Mouse (Mus musculus) cerebellum, adult 8-10 months (tissue): ENCODE measurements around the gene Gm9044.
"Not testable (repeated sequence)": the region's sequence is repeated elsewhere in the genome, so short reads cannot be mapped to it uniquely, and the experiment has no call there.

ENCODE experiments used
- DNase-seq: peaks from one replicate; pipeline ENCODE4 v3.0.0; 2022

Gene Gm9044

GRCm38 (mm10) chr10:118332308-118332707 is at the start of gene Gm9044:
Gene Gm9044, minus strand, starts transcription at chr10:118332408.
- DNase-seq, result not testable (repeated sequence)

GRCm38 (mm10) chr10:118370443-118370842 is 38.2 kb upstream of the Gm9044 start:
- peak; percentile 43 for DNase-seq

DNA sequence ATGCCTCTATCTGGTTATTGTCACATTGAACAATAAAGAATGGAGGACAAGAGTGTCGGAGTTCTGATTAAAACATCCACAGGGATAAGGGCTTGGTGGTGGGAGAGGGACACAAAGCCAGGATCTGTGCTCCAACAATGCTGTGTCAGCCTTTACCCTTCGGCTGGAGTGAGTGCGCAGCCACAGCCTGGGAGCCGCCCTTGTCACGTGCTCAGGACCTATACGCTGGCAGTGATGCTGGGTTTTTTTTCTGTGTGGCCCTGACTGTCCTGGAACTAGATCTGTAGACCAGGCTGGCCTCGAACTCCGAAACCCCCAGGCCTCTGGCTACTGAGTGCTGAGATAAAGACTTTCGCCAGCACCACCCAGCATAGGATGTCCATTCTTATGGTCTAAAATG is 37.3 kb upstream of the Gm9044 start:
- no peak for DNase-seq

- DNase-seq, result not testable (repeated sequence)
Measured at GRCm38 (mm10) chr10:118354005-118354404, 21.8 kb upstream of the Gm9044 start, which contains the start of gene Gm9049. Gene Gm9049, minus strand, starts transcription at chr10:118354105.

DNA sequence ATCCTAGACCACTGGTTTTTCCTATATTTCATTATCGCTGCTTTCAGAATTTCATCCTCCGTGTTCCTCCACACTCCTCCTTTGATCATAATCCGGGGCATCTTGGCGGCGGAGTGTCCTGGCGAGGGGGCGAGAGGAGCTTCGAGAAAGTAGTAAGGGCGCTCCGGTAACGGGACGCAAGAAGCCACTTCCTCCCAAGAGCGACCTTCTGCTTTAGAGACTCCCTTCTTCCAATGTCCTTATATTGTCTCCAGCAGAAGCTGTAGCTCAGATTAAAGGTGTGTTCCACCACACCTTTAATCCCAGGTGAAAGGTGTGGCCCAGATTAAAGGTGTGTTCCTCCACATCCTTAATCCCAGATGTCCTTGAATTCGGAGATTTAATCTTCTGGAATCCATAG is 16.4 kb upstream of the Gm9044 start, which contains the start of gene Gm9048:
Gm9048 (minus strand) TSS at position 101 of the 400 bp plus-strand sequence.
- DNase-seq, result not testable (repeated sequence)

DNA sequence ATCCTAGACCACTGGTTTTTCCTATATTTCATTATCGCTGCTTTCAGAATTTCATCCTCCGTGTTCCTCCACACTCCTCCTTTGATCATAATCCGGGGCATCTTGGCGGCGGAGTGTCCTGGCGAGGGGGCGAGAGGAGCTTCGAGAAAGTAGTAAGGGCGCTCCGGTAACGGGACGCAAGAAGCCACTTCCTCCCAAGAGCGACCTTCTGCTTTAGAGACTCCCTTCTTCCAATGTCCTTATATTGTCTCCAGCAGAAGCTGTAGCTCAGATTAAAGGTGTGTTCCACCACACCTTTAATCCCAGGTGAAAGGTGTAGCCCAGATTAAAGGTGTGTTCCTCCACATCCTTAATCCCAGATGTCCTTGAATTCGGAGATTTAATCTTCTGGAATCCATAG is 10.9 kb upstream of the Gm9044 start, which contains the start of gene Gm9046:
Gm9046 (minus strand) TSS at position 101 of the 400 bp plus-strand sequence.
- DNase-seq, result not testable (repeated sequence)

GRCm38 (mm10) chr10:118337731-118338130 is 5.5 kb upstream of the Gm9044 start, which contains the start of gene Gm9045:
Gene Gm9045, minus strand, starts transcription at chr10:118337831.
- not testable (repeated sequence) for DNase-seq

DNA sequence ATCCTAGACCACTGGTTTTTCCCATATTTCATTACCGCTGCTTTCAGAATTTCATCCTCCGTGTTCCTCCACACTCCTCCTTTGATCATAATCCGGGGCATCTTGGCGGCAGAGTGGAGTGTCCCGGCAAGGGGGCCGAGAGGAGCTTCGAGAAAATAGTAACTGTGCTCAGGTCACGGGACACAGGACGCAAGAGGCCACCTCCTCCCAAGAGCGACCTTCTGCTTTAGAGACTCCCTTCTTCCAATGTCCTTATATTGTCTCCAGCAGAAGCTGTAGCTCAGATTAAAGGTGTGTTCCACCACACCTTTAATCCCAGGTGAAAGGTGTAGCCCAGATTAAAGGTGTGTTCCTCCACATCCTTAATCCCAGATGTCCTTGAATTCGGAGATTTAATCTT is 5.3 kb downstream of the Gm9044 start, which contains the start of gene Gm9040:
Gm9040 (minus strand) TSS at position 101 of the 400 bp plus-strand sequence.
- not testable (repeated sequence) for DNase-seq

DNA sequence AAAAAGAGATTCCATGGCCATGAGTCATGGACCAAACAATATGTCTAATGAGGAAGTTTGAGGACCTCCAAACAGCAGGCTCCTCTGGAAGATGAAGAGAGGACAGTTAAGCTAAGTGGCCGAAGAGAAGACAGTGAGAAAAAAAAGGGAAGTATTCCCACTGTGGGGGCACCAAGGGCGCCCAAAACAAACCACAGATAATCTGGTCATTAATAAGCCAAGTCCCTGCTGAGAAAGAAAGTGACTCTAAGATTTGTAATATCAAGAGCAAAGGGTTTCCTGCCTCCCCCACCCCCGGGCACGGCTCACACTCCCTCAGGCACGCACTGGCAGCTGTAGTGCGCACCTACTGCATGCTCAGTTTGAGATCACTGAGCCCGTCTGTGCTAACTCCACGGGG is 13.2 kb downstream of the Gm9044 start:
- no peak for DNase-seq

DNA sequence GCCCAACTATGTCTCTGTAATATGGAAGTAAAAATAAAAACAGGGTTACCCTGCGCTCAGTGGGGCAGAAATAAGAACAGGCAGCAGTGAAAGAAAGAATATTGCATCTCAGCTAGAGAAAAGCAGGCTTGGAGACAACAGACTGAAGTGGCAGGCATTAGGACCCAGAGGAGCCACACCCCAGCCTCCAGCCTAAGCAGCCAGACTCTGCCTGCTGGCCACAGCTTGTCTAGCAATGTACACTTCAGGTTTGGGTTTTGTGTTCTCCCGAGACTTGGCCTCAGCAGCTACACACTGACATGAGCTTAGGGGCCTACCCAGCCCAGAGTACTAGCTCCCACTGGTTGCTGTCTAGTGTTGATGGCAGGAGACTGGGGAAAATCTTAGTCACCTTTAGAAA is 30.1 kb downstream of the Gm9044 start:
- not testable (repeated sequence) for DNase-seq

- no peak for DNase-seq
Measured at GRCm38 (mm10) chr10:118294938-118295337, 37.3 kb downstream of the Gm9044 start, which contains the start of gene Iltifb. Gene Iltifb, minus strand, starts transcription at chr10:118295038.

DNA sequence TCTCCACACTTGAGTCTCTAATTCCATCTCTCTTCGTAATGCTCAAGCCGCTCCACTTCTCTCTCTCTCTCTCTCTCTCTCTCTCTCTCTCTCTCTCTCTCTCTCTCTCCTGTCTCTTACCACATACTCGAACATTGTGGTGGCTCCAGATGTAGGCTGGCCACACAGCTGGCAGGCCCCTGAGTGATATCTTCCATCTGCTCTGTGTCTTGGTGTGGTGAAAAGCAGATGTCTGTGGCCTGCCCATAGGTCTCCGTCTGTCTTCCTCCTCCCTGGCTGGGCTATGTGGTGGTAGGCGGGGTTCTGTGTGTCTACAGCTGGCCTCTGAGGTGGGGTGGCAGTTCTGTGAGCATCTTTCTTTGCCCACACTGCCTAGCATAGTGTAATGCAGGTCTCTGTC is 49.2 kb downstream of the Gm9044 start:
- DNase-seq, result not testable (repeated sequence)

DNA sequence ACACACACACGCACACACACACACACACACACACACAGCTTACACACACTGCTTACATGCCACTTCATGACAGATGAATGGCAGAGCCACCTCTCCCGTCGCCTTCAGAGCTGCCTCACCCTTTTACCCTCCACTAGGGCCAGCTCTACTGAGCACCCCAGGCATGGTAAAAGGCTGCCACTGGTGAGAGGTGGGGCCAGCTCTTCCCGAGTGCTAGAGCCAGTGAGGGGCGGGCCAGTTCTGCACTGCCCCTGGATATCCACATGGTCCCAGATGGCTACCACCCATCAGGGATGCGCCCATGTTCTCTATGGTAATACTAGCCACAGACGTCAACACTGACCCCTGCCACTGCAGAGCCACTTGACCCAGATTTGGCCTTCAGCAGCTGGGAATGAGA is 49.6 kb downstream of the Gm9044 start:
- DNase-seq, result not testable (repeated sequence)
